Mouse (Mus musculus): ENCODE results near the gene Gm14851.
"Not testable (repeated sequence)": the region's sequence is repeated elsewhere in the genome, so short reads cannot be mapped to it uniquely, and the experiment has no call there.

Gm14851 gene

DNA sequence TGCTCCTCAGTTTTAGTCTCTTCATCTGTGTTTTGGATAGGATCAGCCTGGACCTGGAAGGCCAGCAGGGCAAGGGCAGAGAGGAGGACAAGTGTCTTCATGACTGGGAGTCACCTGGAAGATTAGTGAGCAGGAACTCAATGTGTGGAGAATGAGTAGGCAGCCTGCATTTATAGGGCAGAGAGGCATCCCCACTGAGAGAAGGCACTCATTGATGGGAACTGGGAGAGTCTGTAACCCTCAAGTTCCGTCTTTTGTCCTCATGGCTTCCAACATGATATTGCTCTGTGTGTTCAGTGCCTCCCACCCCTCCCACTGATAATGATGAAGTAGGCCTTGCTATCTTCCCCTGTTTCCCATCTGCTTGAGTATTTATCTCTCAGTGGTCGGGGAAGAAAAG lies at the start of gene Gm14851:
Gene Gm14851 (minus strand): TSS at position 101 of the 400 bp plus-strand sequence.
- not testable (repeated sequence) for DNase-seq

DNA sequence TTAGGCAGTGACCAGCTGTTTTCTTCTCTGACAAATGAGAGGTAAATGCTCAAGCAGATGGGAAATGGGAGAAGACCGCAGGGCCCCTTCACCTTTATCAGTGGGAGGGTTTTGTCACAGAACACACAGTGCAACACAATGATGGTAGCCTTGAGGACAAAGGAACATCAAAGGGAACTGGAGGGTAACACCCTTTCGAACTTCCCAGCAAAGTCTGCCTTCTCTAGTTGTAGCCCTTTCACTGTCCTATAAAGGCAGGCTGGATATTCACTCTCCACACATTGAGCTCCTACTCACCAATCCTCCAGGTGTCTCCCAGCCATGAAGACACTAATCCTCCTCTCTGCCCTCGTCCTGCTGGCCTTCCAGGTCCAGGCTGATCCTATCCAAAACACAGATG lies 38.5 kb upstream of the Gm14851 start, which contains the start of gene Defa30:
Gene Defa30 (plus strand): TSS at position 301 of the 400 bp plus-strand sequence.
- not testable (repeated sequence) for DNase-seq

DNA sequence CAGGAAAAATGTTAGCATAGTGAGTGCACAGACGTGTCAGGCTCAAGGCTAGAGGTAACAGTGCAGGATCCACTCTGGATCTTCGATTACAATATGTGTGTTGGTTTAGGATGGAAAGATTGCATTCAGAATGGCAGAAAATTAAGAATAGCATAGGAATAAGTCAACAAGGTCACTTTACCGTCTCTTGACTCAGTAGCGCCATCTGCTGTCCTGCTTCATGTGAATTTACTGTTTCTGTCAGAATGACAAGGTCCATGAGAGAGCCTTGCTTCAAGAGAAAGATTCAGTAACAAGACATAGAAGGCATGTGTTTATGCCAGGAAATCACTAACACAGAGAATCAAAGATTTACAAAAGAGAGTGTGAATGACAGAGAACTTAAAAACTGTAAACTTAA lies 2.7 kb downstream of the Gm14851 start:
- DNase-seq = peak; percentile 3

DNA sequence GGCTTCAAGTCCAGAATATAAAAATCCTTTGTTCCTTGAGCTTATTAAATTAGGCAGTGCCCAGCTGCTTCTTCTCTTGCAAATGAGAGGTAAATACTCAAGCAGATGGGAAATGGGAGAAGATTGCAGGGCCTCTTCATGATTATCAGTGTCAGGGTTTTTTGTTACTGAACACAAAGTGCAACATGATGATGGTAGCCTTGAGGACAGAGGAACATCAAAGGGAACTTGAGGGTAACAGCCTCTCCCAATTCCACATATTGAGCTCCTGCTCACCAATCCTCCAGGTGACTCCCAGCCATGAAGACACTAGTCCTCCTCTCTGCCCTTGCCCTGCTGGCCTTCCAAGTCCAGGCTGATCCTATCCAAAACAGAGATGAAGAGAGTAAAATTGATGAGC lies 11.7 kb downstream of the Gm14851 start, which contains the start of gene Defa25:
Gene Defa25 (plus strand): TSS at position 301 of the 400 bp plus-strand sequence.
- DNase-seq = not testable (repeated sequence)

DNA sequence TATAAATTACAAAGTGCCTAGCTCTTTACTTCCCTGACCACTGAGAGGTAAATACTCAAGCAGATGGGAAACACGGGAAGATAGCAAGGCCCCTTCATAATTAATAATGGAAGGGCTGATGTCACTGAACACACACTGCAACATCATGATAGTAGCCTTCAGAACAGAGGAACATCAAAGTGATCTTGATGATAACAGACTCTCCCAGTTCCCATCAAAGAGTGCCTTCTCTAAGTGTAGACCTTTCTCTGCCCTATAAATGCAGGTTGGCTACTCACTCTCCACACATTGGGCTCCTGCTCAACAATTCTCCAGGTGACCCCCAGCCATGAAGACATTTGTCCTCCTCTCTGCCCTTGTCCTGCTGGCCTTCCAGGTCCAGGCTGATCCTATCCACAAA lies 31.1 kb downstream of the Gm14851 start, which contains the start of gene Defa35:
Gene Defa35 (plus strand): TSS at position 301 of the 400 bp plus-strand sequence.
- not testable (repeated sequence) for DNase-seq

DNA sequence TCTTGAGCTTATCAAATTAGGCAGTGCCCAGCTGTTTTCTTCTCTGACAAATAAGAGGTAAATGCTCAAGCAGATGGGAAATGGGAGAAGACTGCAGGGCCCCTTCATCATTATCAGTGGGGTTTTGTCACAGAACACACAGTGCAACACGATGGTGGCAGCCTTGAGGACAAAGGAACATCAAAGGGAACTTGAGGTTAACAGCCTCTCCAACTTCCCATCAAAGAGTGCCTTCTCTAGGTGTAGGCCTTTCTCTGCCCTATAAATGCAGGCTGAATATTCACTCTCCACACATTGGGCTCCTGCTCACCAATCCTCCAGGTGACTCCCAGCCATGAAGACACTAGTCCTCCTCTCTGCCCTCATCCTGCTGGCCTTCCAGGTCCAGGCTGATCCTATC lies 41.1 kb downstream of the Gm14851 start, which contains the start of gene Defa23:
Gene Defa23 (plus strand): TSS at position 301 of the 400 bp plus-strand sequence.
- DNase-seq = not testable (repeated sequence)

Measured in kidney, adult 18-20 months (tissue).